Mouse (Mus musculus): Measurements from ENCODE around the gene Hivep3. TPM values are rescaled to one million over a fixed set of nuclear protein-coding genes. Genes with fewer than 3 reads are reported as not detected.

The Hivep3 gene
- total RNA-seq, 2 experiments from 2014 or later: 10.6 to 12.0 TPM

GRCm38 (mm10) chr4:119759574-119760233 is 26.1 kb downstream of the Hivep3 start:
- no peak for DNase-seq (ENCODE audit: low spot score in 2 of 2)

- no peak for DNase-seq (ENCODE audit: low spot score in 2 of 2)
Observed at GRCm38 (mm10) chr4:119760820-119761219, 27.2 kb downstream of the Hivep3 start.

GRCm38 (mm10) chr4:119761459-119762121 is 28.0 kb downstream of the Hivep3 start:
- DNase-seq (ENCODE audit: low spot score in 2 of 2): no peak

GRCm38 (mm10) chr4:119762171-119762570 is 28.6 kb downstream of the Hivep3 start:
- DNase-seq (ENCODE audit: low spot score in 2 of 2): no peak

GRCm38 (mm10) chr4:119768046-119768445 is 34.5 kb downstream of the Hivep3 start:
- no peak for DNase-seq (ENCODE audit: low spot score in 2 of 2)

- no peak for DNase-seq (ENCODE audit: low spot score in 2 of 2)
Observed at GRCm38 (mm10) chr4:119775913-119776312, 42.3 kb downstream of the Hivep3 start.

GRCm38 (mm10) chr4:119777146-119777545 is 43.6 kb downstream of the Hivep3 start:
- DNase-seq (ENCODE audit: low spot score in 2 of 2): no peak

- DNase-seq (ENCODE audit: low spot score in 2 of 2): no peak
Observed at GRCm38 (mm10) chr4:119779561-119780400, 46.2 kb downstream of the Hivep3 start.

GRCm38 (mm10) chr4:119780881-119781280 is 47.3 kb downstream of the Hivep3 start:
- DNase-seq (ENCODE audit: low spot score in 2 of 2): peak in 1 of 2 experiments; percentile 8

GRCm38 (mm10) chr4:119784959-119785358 is 51.4 kb downstream of the Hivep3 start:
- DNase-seq (ENCODE audit: low spot score in 2 of 2): no peak

- DNase-seq (ENCODE audit: low spot score in 2 of 2): no peak
Observed at GRCm38 (mm10) chr4:119786307-119786706, 52.7 kb downstream of the Hivep3 start.

- DNase-seq (ENCODE audit: low spot score in 2 of 2): no peak
Observed at GRCm38 (mm10) chr4:119786721-119787120, 53.1 kb downstream of the Hivep3 start.

- no peak for DNase-seq (ENCODE audit: low spot score in 2 of 2)
Observed at GRCm38 (mm10) chr4:119788746-119789145, 55.2 kb downstream of the Hivep3 start.

GRCm38 (mm10) chr4:119789495-119790148 is 56.0 kb downstream of the Hivep3 start:
- no peak for DNase-seq (ENCODE audit: low spot score in 2 of 2)

- no peak for DNase-seq (ENCODE audit: low spot score in 2 of 2)
Observed at GRCm38 (mm10) chr4:119798891-119799290, 65.3 kb downstream of the Hivep3 start.

GRCm38 (mm10) chr4:119806556-119806955 is 73.0 kb downstream of the Hivep3 start:
- DNase-seq (ENCODE audit: low spot score in 2 of 2): no peak

GRCm38 (mm10) chr4:119807359-119807758 is 73.8 kb downstream of the Hivep3 start:
- no peak for DNase-seq (ENCODE audit: low spot score in 2 of 2)

GRCm38 (mm10) chr4:119809245-119809644 is 75.7 kb downstream of the Hivep3 start:
- DNase-seq (ENCODE audit: low spot score in 2 of 2): no peak

GRCm38 (mm10) chr4:119812775-119813174 is 79.2 kb downstream of the Hivep3 start:
- DNase-seq (ENCODE audit: low spot score in 2 of 2): no peak

GRCm38 (mm10) chr4:119813500-119814184 is 80.1 kb downstream of the Hivep3 start:
- DNase-seq (ENCODE audit: low spot score in 2 of 2): no peak
